Mouse (Mus musculus) thymus, adult 18-20 months (tissue): Measurements from ENCODE around the gene Hmces.
"Not testable (repeated sequence)": the region's sequence is repeated elsewhere in the genome, so short reads cannot be mapped to it uniquely, and the experiment has no call there.

ENCODE experiments used
- DNase-seq, 2 experiments: peaks; one replicate each; pipeline ENCODE4 v3.0.0; 2022; ENCODE audit warnings: mixed read lengths in 2 of 2

Gene Hmces

DNA sequence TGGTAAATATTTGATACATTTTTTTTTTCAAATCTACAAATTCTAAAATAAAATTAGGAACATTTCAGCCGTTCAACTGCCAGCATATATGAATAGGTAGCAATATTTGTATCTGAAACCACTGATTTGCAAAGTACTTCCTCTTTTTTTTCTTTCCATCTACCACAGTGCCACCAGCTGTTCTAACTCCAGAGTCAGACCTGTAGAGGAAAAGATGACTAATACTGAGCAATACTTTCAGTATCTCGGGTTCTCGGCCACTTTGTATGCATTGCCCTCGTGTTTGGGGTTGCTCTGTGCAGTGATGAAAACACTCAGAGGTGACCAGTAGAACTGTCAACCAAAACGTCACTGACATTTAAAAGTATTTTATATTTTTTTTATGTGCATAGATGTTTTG, 2.2 kb downstream of the Hmces start:
- DNase-seq, result no peak

GRCm38 (mm10) chr6:87921201-87921600, 7.5 kb downstream of the Hmces start:
- DNase-seq, result no peak

DNA sequence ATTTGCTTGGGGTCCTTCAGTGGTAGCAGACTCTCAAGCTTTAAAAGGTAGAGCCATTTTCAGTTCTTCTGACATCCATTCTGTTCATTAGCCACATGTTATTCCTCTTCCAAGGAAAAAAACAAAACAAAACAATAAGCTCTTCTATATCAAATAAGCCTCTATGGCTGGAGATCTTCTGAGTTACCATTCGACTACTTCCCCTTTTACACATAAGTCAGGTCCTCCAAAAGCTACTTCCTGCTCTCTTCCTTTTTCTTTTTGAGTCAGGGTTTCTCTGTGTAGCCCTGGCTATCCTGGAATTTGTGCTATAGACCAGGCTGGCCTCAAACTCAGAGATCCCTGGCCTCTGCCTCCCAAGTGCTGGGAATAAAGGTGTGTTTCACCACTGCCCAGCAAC, 9.9 kb downstream of the Hmces start:
- DNase-seq, result no peak

DNA sequence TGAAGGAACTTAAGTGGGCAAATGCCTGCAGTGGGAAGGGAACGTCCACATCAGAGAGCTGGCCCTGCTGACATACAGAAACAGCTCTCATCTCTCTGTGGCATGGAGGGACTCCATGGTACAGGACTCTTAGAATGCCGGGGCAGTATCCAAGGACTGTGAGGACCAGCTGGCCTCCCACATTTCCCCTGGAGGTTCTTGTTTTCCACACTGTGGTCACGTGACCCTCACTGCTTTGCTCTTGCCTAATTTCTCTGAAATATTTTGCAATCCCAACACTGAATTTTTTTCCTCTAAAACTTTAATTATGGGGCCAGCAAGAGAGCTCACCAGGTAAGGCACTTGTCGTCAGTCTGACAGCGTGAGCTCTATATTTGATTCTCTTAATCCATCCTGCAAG, 21.3 kb downstream of the Hmces start:
- no peak for DNase-seq

DNA sequence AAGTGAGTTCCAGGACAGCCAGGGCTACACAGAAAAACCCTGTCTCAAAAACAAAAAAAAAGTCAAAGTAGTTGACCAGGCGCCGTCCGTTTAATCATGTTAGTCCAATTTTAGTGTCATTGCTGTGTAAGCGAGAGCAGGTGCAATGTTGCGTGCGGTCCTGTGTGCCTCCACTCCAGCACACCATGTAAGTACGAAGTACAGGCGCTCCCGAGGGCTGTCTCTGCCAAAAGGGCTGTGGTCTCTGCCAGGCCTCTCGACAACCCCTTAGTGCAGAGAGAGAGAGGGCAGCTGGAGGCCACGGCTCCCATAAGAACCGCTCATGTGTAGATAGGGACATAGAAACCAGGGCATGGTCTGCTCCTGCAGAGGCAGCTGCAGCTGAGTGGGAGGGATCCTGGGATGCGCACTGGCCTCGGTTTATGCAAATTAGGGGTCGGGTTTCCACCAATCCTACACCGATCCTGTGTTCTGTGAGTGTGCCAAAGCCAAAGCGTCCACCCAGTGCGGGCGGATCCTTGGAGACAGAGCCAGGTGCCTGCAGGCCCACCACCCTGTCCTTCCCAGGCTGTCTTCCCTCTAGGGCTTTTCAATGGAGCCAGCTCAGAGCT, 23.5 kb downstream of the Hmces start:
- no peak for DNase-seq

DNA sequence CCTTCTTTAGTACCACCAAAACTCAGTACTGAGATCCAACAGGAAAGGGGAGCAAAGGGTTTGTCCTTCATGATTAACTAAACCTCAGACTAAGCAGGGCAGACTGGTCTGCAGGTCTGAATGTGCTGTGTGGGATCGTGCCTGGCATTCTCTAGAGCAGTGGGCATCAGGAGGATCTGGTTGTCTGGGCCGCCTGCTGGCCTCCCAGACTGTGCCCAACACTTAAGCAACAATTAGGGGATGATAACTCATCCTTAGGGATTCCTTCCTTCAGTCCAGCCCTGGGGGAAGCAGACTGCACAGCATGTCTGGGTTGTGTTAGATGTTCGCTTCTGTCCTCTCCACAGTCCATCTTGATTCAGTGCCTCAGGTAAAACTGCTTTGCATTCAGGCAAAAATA, 25.2 kb downstream of the Hmces start:
- no peak for DNase-seq

DNA sequence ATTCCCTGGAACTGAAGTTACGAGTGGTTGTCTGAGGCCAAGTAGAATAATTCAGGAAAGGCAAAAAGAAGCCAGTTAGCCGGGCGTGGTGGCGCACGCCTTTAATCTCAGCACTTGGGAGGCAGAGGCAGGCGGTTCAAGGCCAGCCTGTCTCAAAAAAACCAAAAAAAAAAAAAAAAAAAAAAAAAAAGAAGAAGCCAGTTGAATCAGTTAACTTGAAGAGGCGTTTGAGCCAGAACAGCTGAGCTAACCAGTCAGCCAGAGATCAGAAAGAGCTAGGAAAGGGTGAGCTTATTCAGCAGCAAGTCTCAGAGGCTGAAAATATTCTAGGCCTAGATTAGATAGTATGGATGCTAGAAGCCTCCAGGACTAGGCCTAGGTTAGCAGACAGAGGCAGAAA, 28.4 kb downstream of the Hmces start:
- DNase-seq, result no peak

- DNase-seq, result not testable (repeated sequence)
Measured at GRCm38 (mm10) chr6:87962457-87962856, 48.7 kb downstream of the Hmces start.

DNA sequence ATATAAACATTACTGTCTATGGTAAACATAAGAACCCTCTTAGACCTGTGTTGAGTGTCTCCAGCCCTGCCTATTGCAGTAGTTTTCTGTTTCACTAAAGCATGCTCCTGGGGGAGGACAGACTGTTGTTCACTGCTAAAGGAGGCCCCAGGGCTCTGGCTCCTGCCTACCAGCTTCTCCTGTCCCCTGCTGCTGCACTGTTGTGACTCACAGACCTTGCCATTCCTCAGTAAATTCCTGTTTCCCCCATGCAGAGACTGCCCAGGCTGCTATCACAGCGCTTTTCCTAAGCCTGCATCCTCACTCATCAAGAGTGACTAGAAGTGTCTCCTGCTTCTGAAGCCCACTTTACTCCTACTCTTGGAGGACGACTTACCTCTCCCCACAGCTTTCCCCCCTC, 56.3 kb downstream of the Hmces start:
- no peak for DNase-seq

- no peak for DNase-seq
Measured at GRCm38 (mm10) chr6:87979728-87980127, 66.0 kb downstream of the Hmces start.

DNA sequence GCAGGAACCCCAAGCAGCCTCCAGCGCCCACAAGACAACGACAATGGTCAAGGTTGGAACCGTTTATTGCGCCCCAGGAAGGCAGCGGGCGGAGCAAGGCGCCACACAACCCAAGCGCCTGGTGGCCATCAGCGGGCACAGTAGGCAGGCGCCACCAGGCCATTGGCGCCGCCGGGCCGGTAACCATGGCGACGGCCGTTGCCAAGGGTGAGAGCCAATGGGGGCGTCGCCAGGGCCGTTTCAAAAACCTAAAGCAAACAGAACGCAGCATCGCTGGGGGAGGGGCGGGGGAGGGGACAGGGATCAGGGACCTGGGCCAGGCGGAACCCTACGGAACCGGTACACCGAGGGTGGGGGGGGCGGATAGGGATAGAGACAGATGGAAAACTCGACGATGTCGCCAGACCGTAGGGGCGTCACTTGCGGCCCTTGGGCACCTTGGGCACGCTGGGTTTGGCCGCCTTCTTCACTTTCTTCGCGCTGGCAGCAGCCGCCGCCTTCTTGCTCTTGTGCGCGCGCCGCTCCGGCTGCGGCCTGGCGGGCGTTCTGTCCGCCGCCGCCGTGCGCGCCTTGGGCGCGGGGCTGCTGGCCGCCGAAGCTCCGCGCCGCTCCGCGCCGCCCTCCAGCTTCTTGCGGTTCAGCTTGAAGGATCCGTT, 66.8 kb downstream of the Hmces start:
- peak; percentile 9 to 22 for DNase-seq

DNA sequence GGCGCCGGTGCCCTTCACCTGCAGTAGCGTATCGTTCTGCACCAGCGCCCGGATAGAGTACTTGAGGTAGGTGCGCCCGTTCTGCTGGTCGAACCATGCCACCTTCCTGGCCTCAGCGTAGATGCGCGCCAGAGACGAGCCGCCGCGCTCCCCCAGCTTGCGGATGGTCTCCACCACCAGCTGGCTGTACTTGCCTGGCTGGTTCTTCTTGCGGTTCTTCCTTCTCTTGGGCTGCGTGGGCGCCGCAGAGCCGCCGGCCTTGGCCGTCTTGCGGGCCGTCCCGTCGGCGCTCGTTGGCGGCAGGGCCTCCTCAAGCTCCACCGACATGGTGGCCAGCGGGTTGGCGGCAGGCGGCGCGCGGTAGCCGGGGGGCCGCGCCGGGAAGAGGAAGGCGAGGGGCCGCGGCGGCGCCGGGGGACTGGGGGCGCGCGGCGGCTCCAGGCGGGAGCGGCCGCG, 67.3 kb downstream of the Hmces start:
- no peak for DNase-seq

GRCm38 (mm10) chr6:87981547-87982256, 68.0 kb downstream of the Hmces start, which contains the start of gene H1fx:
Gene H1fx (minus strand): TSS chr6:87981637.
- no peak for DNase-seq

GRCm38 (mm10) chr6:87982506-87982905, 68.8 kb downstream of the Hmces start:
- no peak for DNase-seq
